Mouse (Mus musculus) heart, postnatal 25 days (tissue): ENCODE measurements around the gene Kat6b. TPM values are rescaled to one million over a fixed set of nuclear protein-coding genes. Genes with fewer than 3 reads are reported as not detected.

Experiments
- DNase-seq: peaks from one replicate; pipeline ENCODE4 v3.0.0; 2022; ENCODE audit warnings: low spot score
- intact Hi-C: fragments of 180-260 bp; cut with DNase I; formaldehyde crosslinking; loops from one replicate; pipeline ENCODE4 v1.15.1; 2025
- total RNA-seq, 2 experiments: library from RNA; stranded (reverse); gene quantifications; 2 replicates each; pipeline ENCODE4 v1.2.3; 2021

Gene Kat6b
- total RNA-seq, 2 experiments from 2014 or later, result 28.1 to 32.6 TPM

DNA sequence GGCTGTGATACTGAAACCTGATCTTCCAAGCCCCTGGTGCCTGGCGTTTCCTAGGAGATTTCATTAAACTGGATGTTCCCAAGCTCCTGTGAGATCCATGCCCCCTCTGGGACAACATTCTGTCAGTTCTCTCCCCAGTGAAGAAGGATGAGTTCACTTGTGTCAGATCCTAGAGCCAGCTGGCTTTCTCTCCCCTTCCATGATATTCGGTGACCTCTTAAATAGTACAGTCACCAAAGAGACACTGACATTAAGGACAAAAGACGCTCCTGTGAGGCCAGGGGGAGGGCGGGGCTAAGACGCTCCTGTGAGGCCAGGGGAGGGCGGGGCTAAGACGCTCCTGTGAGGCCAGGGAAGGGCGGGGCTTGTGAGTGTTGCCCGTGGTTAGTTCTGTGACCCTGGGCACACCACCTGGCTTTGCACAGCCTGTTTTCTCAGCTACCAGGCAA lies 201.5 kb downstream of the Kat6b start:
- intact Hi-C loops, result no loop called here
- no peak for DNase-seq

GRCm38 (mm10) chr14:21683834-21684233 lies 202.6 kb downstream of the Kat6b start:
- no peak for DNase-seq
- intact Hi-C loops, result no loop called here

GRCm38 (mm10) chr14:21685411-21686146 lies 204.3 kb downstream of the Kat6b start:
- intact Hi-C loops, result no loop called here
- no peak for DNase-seq

DNA sequence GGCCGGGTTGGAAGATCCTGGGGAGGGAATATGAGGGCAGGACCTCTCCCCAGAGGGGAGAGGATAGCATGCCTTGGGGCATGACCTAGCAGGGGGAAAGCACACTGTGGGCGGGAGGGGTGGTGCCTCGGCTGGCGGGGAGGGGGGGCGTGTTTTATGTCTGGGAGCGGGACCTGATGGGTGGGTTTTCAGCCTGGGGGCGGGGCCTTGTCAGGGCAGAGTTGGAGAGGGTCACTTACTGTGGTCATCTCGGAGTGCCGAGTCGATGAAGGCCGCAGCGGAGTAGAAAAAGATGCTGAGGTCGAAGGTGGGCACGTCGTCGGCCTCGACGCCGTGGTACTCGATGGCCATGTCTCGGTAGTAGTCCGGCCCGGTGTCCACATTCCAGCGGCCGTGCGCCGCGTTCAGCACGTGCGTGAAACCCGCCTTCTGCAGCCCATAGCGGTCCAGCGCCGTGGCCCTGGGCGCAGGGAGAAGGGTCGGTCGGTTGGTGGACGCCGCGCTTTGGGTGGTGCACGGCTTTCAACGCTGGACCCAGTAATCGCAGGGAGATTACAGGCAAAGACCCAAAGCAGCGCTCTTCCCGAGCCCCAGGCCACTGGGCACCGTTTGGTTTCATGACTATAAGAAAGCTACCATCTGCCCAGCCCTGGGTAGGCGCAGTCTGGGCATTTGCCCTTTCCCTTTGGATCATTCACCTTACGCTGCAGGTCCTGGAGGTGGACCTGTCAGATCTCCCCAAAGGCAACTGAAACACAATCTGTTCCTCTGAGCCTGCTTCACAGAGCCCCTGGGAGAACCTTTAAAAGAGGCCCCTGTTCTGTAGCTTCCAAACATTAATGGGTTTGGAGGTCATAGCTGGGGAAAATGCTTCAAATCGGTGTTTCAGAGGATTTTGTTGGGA lies 205.4 kb downstream of the Kat6b start:
- intact Hi-C loops, result no loop called here
- no peak for DNase-seq

- DNase-seq, result no peak
- intact Hi-C loops, result no loop called here
Observed at GRCm38 (mm10) chr14:21691070-21691469, 209.8 kb downstream of the Kat6b start.

GRCm38 (mm10) chr14:21695020-21695419 lies 213.8 kb downstream of the Kat6b start:
- no peak for DNase-seq
- intact Hi-C loops, result loop anchor here (5.0 kb wide), 1 partner anchor 47 kb away; no protein-coding TSS in a partner anchor

- DNase-seq, result no peak
- intact Hi-C loops, result loop anchor here (5.0 kb wide), 1 partner anchor 46 kb away; no protein-coding TSS in a partner anchor
Observed at GRCm38 (mm10) chr14:21696186-21696830, 215.1 kb downstream of the Kat6b start.

DNA sequence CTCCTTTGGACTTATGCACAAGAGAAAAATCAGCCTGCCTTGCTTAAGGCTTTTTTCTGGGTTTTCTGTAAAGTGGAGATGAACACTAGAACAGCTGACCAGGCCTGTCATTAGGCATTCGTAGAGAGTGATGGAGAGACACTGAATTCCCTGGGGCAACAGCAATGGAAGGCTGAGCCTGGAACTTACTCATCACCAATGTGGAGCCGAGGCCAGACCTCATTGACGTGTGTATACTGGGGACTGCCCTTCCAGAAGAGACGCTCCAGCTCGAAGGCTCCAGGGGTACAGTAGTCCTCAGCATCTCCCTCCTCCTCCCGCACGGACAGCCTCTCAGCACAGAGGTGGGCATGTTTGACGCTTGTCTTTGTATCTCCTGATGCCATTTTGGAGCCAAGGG lies 221.5 kb downstream of the Kat6b start:
- DNase-seq, result no peak
- intact Hi-C loops, result no loop called here

- DNase-seq, result peak; percentile 21
- intact Hi-C loops, result no loop called here
Observed at GRCm38 (mm10) chr14:21703255-21703654, 222.0 kb downstream of the Kat6b start.

GRCm38 (mm10) chr14:21705462-21705861 lies 224.2 kb downstream of the Kat6b start:
- DNase-seq, result no peak
- intact Hi-C loops, result no loop called here

DNA sequence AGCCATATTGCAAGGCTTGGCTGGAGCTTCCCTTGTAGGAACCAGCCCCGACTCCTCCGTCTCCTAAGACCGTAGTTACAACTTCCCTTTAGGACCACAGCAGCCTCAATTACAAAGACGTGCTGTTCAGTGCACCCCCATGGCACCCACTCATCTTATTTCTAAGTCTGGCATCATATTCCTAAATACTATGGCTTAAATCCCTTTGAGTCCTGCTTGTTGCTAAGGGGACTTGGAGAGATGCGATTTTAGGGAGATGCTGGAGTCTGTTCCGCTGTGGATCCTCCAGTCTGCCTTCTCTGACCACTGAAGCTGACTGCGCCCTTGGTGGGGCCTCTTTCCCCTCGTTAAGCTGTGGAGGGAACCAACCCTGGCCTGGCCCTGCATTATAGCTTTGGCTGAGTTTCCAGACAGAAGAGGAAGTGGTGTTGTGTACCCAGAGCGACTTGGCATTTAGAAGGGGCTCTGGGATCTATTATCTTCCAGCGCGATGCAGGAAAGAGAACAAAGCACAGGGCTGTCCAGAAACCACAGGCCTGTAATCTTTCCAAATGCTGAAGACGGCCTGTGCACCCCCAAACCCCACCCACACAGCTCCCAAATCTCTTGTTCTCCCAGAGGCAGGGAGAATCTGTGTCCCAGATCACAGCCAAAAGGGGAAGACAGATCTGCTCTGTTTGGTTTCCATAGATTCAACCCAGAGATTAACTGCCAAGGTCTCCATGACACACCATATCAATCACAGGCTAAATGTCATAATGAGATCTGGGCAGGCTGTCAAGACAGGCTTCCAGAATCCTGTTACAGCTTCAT lies 225.7 kb downstream of the Kat6b start:
- peak; percentile 36 for DNase-seq
- intact Hi-C loops, result no loop called here

DNA sequence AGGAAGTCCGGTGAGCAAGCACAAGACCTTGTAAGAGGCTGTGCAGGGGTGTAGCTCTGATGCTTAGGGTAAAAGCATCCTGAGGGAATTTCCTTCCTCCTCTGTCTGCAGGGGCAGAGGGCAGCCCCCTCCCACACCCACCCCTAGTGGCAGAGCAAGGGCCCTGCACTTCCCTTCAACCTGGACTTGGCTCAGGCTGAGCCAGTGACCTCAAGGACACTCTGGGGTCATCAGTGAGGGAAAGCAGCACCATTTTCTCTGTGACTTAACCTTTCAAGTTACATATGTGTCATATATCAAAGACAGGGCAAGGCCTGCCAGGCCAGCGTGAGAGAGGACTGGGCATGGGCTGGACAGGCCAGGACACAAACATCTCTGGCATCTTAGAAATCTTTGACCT lies 228.3 kb downstream of the Kat6b start:
- no peak for DNase-seq
- intact Hi-C loops, result no loop called here

- no peak for DNase-seq
- intact Hi-C loops, result no loop called here
Observed at GRCm38 (mm10) chr14:21711231-21711630, 230.0 kb downstream of the Kat6b start.

DNA sequence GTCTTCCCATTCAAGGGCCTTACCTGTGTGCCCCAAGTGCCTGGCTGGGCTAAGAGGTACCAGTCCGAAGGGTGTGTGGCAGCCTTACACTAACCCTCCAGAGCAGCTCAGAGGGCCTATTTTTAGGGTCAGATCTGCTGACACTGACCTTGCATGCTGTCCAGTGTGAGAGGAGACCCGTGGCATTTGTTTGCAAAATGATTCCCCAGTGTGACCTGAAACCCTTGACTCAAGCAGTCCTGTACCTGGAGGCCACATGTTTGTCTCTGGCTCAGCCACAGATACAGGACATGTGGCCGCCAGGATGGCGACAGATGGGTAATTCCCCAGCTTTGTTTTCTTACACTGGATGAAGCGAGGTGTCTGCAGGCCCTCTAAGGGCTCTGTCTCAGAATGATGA lies 233.3 kb downstream of the Kat6b start, which contains the start of gene Dupd1:
Gene Dupd1 (minus strand): TSS at position 91 of the 400 bp plus-strand sequence.
- intact Hi-C loops, result no loop called here

GRCm38 (mm10) chr14:21719646-21720383 lies 238.6 kb downstream of the Kat6b start:
- intact Hi-C loops, result no loop called here
- no peak for DNase-seq

More for the DNA sequence above, 233.3 kb downstream of the Kat6b start, which contains the start of gene Dupd1:
- DNase-seq, result no peak

DNA sequence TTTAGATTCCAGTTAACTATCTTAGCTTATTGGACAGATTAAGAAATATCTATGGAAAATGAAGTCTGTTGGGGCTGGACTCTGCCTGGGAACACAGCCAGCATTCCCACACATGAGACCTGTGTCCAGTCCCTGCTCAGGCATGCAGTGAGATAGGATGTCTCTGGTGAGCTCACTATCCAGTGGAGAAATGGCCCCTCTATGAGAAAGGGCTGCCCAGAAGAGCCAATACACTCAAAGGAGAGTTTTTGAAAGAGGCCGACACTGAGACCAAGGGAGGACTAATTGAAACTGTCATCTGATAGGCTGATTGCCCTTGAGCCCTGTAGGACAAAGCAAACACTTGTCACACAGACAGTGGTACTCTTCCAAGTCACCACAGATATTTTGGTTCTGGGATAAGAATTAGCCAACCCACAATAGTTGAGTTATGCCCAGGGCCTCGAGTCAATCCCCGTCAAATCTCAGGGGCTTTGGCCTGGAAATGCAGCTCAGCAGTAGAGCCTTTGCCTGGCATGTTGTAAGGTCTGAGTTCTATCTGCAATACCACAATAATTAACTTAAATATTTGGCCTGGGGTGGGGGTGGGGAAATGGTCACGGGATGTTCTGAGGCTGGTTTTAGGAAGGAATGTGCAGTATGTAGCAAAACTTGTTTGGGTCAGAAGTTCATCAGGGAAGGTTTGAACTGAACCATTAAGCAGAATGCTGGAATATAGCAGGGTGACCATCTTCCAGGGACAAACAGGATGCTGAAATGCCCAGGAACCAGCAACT lies 239.4 kb downstream of the Kat6b start:
- DNase-seq, result no peak
- intact Hi-C loops, result no loop called here
